Mouse (Mus musculus) urinary bladder, postnatal 36 days (tissue): Measurements from ENCODE around the gene Hadha.

Experiments
- DNase-seq, 2 experiments: peaks; one replicate each; pipeline ENCODE4 v3.0.0; 2022; ENCODE audit warnings: low spot score in 2 of 2, mixed read lengths in 1 of 2

Hadha gene

DNA sequence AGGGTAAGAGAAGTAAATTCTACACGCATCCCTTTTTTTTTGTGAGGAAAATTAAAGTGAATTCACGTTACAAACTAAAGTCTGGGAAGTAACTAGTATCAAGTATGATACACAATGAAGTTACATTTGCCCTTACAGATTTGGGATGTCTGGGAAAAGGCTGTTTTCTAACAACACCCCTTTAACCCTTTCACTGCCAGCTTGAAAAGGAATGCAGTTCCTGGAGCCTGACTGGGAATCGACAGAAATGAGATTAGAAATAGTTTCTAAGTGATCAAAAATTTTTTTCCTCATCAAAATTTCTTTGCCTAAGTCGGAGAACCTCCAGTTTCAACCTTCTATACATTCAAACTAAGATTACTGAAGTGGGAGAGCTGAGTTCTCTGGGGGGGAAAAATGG lies 949 bp downstream of the Hadha start:
- no peak for DNase-seq

DNA sequence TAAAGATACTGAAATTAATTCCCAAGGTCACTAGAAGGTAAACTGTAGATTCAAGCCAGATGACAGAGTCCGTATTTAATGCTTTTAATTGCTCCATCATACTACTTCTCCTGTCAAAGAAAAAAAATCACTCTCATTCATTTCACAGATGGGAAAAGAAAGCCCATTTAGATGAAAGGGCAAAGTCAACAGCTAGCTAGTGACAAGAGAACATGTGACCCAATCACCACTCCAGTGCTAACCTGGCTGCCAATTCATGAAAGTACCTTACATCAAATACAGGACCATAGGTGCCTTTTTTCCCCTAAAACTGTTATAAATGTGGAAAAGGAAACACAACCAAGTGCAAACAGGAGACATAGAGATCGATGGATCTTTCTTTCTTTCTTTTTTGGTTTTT lies 1.7 kb downstream of the Hadha start:
- DNase-seq, result no peak

GRCm38 (mm10) chr5:30152413-30152812 lies 2.5 kb downstream of the Hadha start:
- DNase-seq, result no peak

DNA sequence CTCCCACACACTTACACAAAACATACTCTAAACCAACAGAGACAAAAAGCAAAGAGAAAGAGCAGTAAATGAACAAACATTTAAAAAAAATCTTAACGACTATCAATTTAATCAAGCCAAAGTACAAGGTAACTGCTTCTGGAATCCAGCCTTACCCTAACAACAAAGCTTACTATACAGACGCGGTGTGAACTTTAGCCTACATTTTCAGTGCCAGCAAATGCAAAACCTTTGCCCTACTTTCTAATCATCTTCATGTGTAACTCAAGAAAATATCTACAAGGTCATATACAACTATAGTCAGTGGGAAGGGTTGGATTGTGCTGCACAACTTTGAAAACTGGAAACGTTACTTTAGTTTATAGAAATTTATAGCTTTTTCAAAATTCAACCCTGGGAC lies 3.0 kb downstream of the Hadha start:
- DNase-seq, result peak in 1 of 2 experiments; percentile 41

DNA sequence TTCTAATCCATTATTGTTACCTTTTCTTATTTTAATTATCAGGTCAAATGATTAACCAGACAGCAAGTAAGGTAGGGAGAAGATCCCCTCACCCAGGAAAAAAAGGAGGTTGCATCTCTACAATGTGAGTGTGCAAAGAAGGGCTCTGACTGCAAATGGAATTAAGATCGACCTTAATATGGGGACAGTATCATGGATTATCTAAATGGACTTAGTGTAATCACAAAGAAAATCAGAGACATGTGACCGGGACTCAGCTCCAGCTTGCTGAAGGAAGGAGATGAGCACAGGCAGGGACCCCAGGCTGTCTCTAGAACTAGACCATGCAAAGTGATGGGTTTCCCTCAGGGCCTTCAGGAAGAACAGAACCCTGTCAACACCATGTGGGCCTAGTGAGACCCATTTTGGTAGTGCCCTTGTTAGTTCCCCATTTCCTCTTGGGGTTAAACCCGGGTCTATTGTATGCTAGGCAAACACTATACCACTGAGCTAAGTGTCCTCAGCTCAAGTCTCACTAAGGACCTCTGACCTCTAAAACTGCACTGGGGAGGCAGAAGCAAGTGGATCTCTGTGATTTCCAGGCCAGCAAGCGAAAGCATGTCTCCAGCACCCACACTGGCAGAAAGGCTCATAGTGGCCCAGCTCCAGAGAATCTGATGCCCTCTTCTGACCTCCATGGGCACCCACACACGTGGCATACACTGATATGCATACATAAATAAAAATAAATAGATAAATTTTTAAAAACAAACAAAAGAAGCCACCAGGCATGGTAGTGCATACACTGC lies 6.6 kb downstream of the Hadha start:
- no peak for DNase-seq

DNA sequence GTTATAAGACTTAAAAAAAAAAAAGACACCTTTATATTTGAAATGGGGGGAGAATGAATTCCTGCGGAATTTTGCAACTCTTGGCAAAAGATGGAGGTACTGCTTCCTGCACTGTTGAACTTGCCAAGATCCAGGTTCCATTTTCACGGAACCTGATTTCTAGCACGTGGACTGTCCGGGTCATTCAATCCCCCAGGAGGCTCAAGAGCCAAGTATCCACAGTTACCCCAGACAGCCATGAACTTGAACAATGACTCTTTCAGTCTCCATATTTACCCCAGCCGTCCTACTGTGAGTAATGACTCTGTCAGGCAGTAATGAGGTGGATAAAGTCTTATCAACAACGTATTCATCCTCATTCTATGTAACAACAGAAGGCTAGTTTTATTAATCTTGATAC lies 8.4 kb downstream of the Hadha start:
- no peak for DNase-seq

GRCm38 (mm10) chr5:30138193-30138592 lies 16.8 kb downstream of the Hadha start:
- no peak for DNase-seq

DNA sequence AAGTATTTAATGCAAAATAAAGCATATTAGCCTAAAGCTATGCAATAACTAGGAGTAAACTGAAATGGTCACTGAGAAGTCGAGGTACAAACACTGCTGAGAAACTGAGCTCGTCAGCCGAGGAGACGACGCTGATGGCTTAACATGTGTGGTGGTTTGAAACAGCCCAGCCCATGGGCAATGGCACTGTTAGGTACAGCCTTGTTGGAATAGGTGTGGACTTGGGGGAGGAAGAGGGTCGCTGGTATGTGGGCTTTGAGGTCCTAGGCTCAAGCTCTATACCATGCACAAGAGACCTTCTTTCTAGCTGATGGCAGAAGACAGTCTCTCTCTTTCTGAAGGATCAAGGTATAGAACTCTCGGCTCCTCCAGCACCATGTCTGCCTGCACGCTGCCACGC lies 17.7 kb downstream of the Hadha start:
- no peak for DNase-seq

- DNase-seq, result no peak
Observed at GRCm38 (mm10) chr5:30135711-30136231, 19.2 kb downstream of the Hadha start.

DNA sequence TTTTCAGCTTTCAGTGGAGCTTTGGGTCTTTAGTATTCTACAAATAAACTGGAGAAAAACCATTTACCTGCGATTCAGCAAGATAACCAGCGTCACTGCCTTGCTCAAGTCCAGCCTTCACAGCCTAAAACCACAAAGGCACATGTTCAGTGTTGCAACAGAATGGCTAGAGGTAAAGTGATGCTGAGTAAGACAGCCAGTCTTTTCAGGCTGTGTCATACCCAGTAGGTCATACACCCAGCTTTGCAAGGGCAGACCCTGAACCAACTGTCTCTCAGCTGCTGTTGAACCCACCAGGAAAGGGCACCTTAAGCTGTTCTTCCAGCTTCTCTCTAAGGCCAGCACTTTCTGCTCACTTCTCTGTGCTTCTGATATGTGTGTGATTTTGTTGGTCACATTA lies 22.8 kb downstream of the Hadha start:
- no peak for DNase-seq

DNA sequence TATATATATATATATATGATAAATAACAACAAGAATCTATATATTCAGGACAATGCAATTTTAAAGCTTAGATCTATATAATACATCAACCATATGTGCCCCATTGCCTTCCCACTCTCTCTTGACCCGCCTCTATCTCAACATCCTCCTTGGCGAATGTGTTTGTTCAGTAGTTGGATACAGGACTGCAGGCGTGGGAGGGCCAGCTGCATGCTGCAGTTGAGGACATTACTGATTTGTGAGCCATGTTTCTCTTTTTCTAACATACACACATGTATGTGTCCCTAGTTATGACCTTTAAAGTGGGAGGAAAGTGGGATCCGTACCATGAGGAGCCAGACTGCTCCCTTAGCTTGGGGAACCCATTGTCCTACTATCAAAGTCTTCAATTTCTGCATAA lies 23.7 kb downstream of the Hadha start:
- DNase-seq, result no peak

GRCm38 (mm10) chr5:30128680-30129079 lies 26.3 kb downstream of the Hadha start:
- no peak for DNase-seq

GRCm38 (mm10) chr5:30127921-30128597 lies 26.9 kb downstream of the Hadha start:
- DNase-seq, result no peak

DNA sequence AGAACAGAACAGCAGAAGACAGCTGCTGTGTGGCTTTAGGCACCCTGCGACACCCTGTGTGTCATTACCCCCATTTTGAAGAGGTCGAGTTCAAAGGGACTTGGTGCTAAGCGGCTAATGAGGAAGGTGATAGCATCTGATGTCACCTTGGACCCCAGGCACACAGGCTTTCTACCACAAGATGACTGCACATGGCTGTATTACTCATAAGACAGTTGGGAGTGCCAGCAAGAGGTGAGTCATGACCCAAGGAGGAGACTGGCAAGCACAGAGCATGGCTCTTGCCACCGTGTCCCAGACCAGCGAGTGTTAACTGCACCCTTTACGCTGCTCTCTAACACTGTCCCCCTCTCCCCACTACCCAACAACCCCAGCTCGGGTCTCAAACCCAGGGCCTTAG lies 28.2 kb downstream of the Hadha start:
- DNase-seq, result no peak

GRCm38 (mm10) chr5:30125587-30125986 lies 29.4 kb downstream of the Hadha start:
- DNase-seq, result no peak

GRCm38 (mm10) chr5:30122481-30122880 lies 32.5 kb downstream of the Hadha start:
- DNase-seq, result no peak

- DNase-seq, result no peak
Observed at GRCm38 (mm10) chr5:30120106-30120505, 34.9 kb downstream of the Hadha start.

DNA sequence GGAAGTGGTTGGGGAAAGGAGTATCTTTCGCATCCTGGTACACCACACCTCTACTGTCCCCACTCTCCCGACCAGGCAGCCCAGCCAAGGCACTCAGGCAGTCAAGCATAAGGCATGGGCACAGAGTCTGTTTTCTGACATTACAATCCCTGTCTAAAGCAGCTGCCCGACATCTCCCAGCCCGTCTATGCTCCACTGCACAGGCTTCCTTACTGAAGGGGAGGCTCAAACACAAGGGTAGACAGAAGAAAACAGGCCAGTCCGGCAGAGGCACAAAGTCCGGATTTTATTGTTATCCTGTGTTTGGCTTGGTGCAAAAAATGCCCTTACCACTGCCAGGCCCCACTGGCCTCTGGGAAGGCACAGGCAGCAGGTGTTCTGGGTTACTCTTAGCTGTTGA lies 35.8 kb downstream of the Hadha start:
- DNase-seq, result no peak

DNA sequence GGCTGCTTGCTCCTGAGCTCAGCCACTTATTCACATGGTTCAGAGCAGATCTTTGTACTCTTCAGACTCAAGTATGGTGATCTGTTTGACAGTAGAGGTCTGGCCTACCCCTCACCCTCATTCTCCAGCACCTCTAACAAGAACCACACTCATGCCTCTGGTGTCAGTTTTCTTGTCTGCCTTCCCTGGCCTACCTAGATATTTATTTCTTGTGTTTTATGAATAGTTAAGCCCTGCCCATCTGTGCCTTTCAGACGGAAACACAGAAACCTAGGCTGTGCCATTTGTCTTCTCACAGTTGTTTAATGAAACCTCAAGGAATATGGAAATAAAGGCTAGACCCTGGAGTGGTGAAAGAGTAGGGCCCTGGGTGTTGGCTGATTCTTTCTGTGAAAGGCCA lies 36.9 kb downstream of the Hadha start:
- no peak for DNase-seq

- no peak for DNase-seq
Observed at GRCm38 (mm10) chr5:30115718-30116117, 39.2 kb downstream of the Hadha start.

DNA sequence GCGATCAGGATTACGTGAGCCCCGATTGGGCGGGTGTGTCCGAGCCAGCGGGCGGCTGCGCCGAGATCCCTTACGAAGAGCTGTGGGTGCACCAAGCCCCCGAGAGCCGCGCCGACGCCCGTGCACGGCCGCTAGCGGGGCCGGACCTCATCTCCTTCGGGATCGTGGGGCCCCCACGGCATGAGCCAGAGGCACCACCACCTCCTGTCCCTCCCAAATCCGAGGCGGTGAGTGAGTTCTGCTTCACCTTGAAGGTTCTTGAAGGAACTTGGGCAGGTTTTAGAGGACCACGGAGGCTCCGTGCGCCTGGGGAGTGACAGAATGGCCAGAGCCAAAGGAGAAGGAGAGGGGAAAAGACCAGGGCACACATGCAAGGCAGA lies 40.2 kb downstream of the Hadha start:
- DNase-seq, result no peak

- peak in 1 of 2 experiments; percentile 28 for DNase-seq
Observed at GRCm38 (mm10) chr5:30113881-30114760, 40.8 kb downstream of the Hadha start.
